14 mouse cellular contexts compared by ENCODE assay signal in the genomic region with DNA sequence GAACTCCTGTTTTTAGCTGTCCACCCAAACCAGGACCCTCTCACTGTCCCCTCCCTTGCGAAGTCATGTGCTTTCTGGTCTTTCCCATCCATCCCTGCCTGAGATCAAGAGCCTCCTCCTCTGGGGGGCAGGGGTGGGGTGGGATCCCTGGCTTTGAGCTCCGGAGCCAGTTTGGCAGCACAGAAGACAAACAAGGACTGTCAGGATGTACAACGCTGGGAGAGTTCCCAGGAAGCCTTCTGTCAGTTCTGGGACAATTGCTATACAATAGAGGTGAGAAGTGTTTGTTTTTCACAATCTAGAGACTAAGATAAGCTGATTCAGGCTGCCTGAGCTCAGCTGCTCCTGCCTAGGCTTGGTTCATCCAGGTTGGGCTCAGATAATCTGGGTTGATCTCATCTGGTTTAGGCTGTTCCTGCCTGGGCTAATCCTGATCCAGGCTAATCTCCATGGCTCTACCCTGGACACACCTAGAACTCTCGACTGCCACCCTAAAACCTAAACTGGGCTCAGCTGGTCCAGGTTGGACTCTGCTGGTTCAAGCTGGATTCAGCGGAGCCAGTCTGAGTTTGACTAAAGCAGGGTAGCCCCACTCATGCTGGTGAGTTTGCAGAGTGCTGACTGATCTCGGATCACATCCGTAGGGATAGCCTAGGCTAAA. TPM values are rescaled to one million over a fixed set of nuclear protein-coding genes. Genes with fewer than 3 reads are reported as not detected.
A peak's percentile ranks its signal among the peaks of the same experiment; 100 is the strongest.
DNase-seq lines count a peak whose midpoint lies in the region; ATAC-seq lines count a peak whose summit lies in the region.
"Had no signal": no experiment of that assay in that cellular context is flagged by ENCODE, and none has a peak within 500 bp of the region (broad histone marks: within the 10 kb centered on the region; RNA-seq: fewer than 3 reads in every experiment).

No protein-coding gene starts in this region.

- no peaks in the 10 kb centered on the region for H3K36me3 ChIP-seq in heart, embryonic 15.5 days
- H3K36me3 ChIP-seq in midbrain, embryonic 14.5 days (ENCODE audit: control insufficient read depth, insufficient read depth, low read length): no peaks in the 10 kb centered on the region

- H3K27me3 ChIP-seq in heart, embryonic 15.5 days: no peaks in the 10 kb centered on the region
- no peaks in the 10 kb centered on the region for H3K27me3 ChIP-seq in midbrain, embryonic 14.5 days (ENCODE audit: control insufficient read depth, insufficient read depth, low read length)

- H3K4me3 ChIP-seq in heart, embryonic 15.5 days: no peak overlapping the region
- H3K4me3 ChIP-seq in midbrain, embryonic 14.5 days (replicated peaks; ENCODE audit: low read depth, low read length): no peak overlapping the region
- H3K4me3 ChIP-seq: erythroblast, embryonic 14.5 days had no signal

- no peak overlapping the region for H3K9ac ChIP-seq in heart, embryonic 15.5 days
- no peak overlapping the region for H3K9ac ChIP-seq in midbrain, embryonic 14.5 days (replicated peaks; ENCODE audit: low read length)
- H3K9ac ChIP-seq: liver, embryonic 14.5 days had no signal

- no peak for DNase-seq in heart, postnatal 4 days
- peak; percentile 43 for DNase-seq in kidney, postnatal 10 days
- DNase-seq in kidney, adult 11 months: no peak
- peak; percentile 92 for DNase-seq in ZHBTc4 (ENCODE audit: low read depth, low spot score)
- peak; percentile 46 for DNase-seq in lung, postnatal 36 days
- no peak for DNase-seq in thymus, postnatal 4 days
- no peak for DNase-seq in midbrain, embryonic 14.5 days
- DNase-seq: cerebellum, adult 11 months; right cerebral cortex, adult 18-20 months; thymus, postnatal 25 days had no signal

- H3K9me3 ChIP-seq in heart, embryonic 15.5 days (replicated peaks): no peaks in the 10 kb centered on the region
- H3K9me3 ChIP-seq in midbrain, embryonic 14.5 days (ENCODE audit: control insufficient read depth, low read length): no peaks in the 10 kb centered on the region

- ATAC-seq in heart, embryonic 15.5 days (replicated peaks; ENCODE audit: insufficient number of reproducible peaks, insufficient read depth, low FRiP score, low read depth): no peak
- no peak for ATAC-seq in midbrain, embryonic 14.5 days (ENCODE audit: low FRiP score, low TSS enrichment)

- H3K4me1 ChIP-seq in heart, embryonic 15.5 days (replicated peaks): peaks cover 10% of the 10 kb centered on the region
- no peaks in the 10 kb centered on the region for H3K4me1 ChIP-seq in midbrain, embryonic 14.5 days (ENCODE audit: control insufficient read depth, insufficient read depth, low read length)

- 56% methylated on average over 7 of the region's 7 CpGs for WGBS in heart, embryonic 15.5 days
- WGBS in midbrain, embryonic 14.5 days: 72% methylated on average over 7 of the region's 7 CpGs

- no peak overlapping the region for H3K4me2 ChIP-seq in heart, embryonic 15.5 days
- no peak overlapping the region for H3K4me2 ChIP-seq in midbrain, embryonic 14.5 days (ENCODE audit: low read length)

- peak overlapping the region; percentile 50; the same call in 1 of the 2 replicates for H3K27ac ChIP-seq in heart, embryonic 15.5 days
- no peak overlapping the region for H3K27ac ChIP-seq in midbrain, embryonic 14.5 days (replicated peaks; ENCODE audit: low read depth, low read length)
- H3K27ac ChIP-seq: liver, embryonic 14.5 days had no signal

RNA-seq across cellular contexts. Expression of a gene that starts 39.1 kb away (rescaled TPM):
- 10.1 and 15.7 TPM in 2 replicates for polyA plus RNA-seq in heart, embryonic 15.5 days (2015; fragmentation: Nextera tagmentation; extraction: Ambion mirVana)
- 10 to 100 TPM; 50.6 to 61.0 TPM for total RNA-seq in heart, postnatal 4 days (2021)
- polyA plus RNA-seq in midbrain, embryonic 14.5 days (2014; fragmentation: Nextera tagmentation; extraction: Ambion mirVana): 27.5 and 31.4 TPM in 2 replicates

RNA-seq across cellular contexts. Expression of a gene that starts 45.3 kb away (rescaled TPM):
- polyA plus RNA-seq in heart, embryonic 15.5 days (2015; fragmentation: Nextera tagmentation; extraction: Ambion mirVana): 0.94 and 1.6 TPM in 2 replicates
- total RNA-seq in heart, postnatal 4 days (2021): 1 to 10 TPM; 1.2 to 2.3 TPM
- 0.34 and 3.9 TPM in 2 replicates for polyA plus RNA-seq in midbrain, embryonic 14.5 days (2014; fragmentation: Nextera tagmentation; extraction: Ambion mirVana)
- polyA plus RNA-seq: erythroblast, embryonic 14.5 days; liver, embryonic 14.5 days; neural tube, embryonic 11.5 days had no signal

Comparison
In these comparisons a context has a peak if more than half of its experiments do, and no peak if none do; other contexts are left out.
1. DNase-seq: peak in kidney, postnatal 10 days (single experiment), ZHBTc4 (single experiment) and lung, postnatal 36 days (single experiment); none in heart, postnatal 4 days (single experiment), kidney, adult 11 months (single experiment), thymus, postnatal 4 days (single experiment) and midbrain, embryonic 14.5 days (single experiment).